Mouse (Mus musculus) testis, postnatal 14 days (tissue): Measurements from ENCODE around the gene Zfand6.
A peak's percentile ranks its signal among the peaks of the same experiment; 100 is the strongest.

Source experiments
- DNase-seq: peaks from one replicate; pipeline ENCODE4 v3.0.0; 2021; ENCODE audit warnings: low spot score

Zfand6 gene

DNA sequence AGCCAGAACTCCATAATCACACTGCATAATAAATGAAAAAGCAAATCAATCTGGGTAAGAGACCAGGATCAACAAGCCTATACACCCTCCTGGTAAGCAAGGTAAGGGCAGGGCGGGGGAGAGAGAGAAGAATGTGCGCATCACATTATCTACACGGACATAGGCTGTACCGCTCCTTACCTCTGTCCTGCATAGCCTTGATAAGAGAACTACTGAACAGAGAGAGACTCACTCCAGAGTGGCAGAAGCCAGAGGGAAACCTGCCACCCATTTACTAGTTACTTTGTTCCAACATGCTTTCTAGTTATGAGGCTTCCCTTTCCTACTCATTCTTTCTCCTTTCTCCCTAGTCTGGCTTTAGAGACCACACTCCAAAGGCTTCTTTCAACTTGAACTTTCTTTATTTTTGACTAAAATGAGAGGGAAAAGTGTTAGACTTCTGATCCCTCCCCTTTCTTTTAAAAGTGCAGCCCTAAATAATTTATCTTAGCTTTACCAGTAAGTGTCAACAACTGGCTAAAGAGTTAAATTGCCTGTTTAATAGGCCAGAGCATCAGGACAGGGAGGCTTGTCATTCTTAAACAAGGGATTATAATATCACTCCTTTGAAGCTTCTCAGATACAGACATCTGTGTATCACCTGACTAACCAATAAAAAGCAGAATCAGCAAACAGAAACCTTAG lies 38.3 kb downstream of the Zfand6 start:
- DNase-seq, result peak; percentile 12

GRCm38 (mm10) chr7:84649016-84649415 lies 40.7 kb downstream of the Zfand6 start:
- no peak for DNase-seq

DNA sequence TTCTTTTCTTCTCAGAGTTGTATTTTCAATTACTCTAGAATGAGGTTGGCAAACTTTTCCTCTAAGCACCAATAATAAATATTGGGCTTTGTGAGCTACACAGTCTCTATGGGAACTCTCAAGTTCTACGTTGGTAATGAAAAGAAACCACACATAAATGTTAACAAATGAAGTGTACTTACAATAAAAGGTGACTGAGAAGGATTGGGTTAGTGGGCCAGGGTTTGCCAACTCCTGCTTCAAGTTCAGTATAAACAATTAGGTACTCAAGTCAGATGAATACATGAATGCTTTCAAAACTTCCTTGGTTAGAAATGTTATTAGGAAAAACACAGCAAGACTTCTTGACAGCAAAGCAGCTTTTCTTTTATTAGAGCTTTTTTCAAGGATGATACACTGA lies 43.5 kb downstream of the Zfand6 start:
- DNase-seq, result no peak

DNA sequence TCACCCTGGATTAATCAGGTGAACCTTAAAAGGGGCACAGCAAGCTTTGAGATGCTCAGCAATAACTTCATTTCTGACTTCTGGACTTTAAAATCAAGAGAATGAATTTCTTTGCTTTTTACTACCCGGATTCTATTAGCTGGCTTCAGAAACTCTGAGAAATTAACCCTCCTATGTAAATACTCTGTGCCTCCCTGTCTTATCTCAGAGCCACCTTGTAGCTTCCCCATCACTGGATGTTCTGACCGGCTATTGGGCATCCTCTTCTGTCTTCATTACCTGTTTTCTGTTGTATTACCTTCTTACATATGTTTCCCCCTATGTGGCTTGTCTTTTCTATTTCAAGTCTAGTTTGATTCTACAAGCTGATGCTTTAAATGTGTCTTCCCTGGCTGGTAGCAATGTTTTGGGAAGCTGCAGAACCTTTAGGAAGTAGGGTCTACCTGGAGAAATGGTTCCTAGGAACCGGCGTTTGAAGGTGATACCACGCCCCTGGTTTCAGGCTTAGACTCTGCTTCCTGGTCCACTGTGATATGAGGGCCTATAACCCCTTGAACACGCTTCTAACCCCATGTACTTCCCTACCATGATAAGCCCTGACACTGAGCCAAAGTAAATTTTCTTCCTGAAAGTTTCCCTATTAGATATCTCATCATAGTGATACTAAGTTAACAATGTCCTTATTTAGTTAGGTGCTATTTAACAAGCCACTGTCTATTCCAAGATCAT lies 46.3 kb downstream of the Zfand6 start:
- no peak for DNase-seq

GRCm38 (mm10) chr7:84642159-84642928 lies 47.4 kb downstream of the Zfand6 start:
- DNase-seq, result no peak

GRCm38 (mm10) chr7:84636939-84637338 lies 52.8 kb downstream of the Zfand6 start:
- no peak for DNase-seq

GRCm38 (mm10) chr7:84631878-84632277 lies 57.9 kb downstream of the Zfand6 start:
- DNase-seq, result no peak

GRCm38 (mm10) chr7:84623718-84624117 lies 66.0 kb downstream of the Zfand6 start:
- DNase-seq, result no peak

DNA sequence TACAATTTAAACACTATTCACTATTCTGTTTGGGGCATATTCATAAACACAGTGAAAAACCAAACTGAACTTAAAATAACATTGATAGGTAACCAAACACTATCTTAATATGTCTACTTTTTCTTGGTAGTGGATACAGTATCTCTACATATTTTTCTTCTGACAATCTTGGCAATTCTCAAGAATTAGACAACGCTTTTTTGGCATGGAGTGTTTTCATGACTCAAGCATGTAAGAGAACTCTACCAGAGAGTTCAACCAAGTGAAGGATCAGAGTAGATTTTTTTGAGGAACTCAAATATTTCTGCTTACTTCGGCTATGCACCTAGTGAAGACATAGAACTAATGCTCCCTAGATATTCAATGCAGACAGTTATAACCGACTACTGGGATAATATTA lies 68.8 kb downstream of the Zfand6 start:
- no peak for DNase-seq

DNA sequence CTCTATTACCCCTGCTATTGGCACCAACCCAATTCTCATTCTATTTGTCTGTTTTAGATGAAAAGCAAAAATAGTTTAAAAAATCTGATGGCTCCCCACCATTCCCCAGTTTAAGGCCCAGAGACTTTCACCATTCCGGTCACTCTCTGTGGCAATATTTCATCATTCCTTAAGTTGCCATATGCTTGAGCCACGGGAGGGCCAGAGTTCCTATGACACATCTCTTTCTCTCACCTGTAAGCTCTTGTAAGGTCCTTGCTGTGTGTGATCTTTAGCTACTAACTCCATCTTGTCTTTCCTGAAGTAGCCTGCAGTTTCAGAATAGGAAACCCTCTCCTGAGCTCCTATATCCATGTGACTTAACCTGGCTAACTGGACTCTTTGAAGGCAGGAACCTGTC lies 70.8 kb downstream of the Zfand6 start:
- no peak for DNase-seq

DNA sequence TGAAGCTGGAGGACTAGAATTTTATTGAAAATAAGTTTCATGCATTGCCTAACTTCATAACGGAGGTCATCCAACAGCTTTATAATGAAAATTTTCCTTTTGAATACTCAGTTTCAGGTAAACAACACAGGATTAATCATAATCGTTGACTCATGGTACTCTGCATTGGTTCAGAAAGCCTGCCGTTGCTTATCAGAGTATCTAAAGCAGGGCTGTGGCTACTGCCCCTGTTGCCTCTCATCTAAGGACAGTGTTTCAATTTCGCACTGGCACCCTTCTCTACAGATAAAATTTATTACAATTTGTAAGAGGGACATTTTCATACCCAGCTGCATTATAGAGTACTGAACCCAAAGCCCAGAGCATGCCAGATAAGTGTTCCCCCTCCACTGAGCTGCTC lies 77.3 kb downstream of the Zfand6 start:
- DNase-seq, result no peak

DNA sequence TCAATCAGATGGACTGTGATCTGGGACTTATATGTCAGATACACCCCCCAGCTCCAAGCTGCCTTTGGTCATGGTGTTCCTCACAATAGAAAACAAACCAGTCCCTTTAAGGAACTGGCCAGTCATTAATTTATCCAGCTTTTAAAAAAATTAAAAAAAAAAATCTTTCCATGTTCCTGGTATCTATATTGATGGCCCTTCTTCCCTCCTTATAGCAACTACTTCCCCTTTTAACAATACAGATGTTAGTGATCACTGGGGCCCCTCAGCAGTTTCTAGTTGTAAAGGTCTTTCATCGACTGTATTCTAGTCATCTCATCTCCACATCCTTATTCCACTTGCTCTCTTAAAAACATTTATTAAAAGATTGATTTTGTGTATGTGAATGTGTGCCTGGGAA lies 78.2 kb downstream of the Zfand6 start:
- DNase-seq, result no peak

DNA sequence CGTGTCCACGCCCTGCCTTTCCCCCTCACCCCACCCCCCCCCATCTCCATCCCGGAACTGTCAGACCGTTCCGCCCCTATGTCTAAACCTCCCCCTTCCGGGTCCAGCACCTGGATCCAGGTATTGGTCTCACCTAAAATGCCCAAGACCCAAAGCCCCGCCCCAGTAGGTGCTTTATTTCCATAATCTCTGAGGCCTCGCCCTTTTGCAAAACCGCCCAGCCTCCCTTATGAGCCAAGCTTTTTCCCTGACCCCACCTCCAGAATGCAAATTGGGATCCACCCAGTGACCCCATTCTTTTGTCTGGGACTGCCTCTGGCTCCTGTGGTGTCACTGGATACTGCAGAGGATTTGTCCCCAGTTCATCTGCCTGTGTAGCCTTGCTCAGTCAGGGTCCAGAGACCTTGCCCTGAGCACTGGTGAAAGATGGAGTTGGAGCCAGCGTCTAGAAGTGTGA lies 83.4 kb downstream of the Zfand6 start, which contains the start of gene Fah:
Fah (minus strand) TSS at position 430 of the 457 bp plus-strand sequence.
- peak; percentile 33 for DNase-seq

- DNase-seq, result peak; percentile 80
Observed at GRCm38 (mm10) chr7:84605704-84606292, 84.0 kb downstream of the Zfand6 start.

- no peak for DNase-seq
Observed at GRCm38 (mm10) chr7:84605033-84605687, 84.6 kb downstream of the Zfand6 start.

- no peak for DNase-seq
Observed at GRCm38 (mm10) chr7:84604501-84604900, 85.3 kb downstream of the Zfand6 start.

DNA sequence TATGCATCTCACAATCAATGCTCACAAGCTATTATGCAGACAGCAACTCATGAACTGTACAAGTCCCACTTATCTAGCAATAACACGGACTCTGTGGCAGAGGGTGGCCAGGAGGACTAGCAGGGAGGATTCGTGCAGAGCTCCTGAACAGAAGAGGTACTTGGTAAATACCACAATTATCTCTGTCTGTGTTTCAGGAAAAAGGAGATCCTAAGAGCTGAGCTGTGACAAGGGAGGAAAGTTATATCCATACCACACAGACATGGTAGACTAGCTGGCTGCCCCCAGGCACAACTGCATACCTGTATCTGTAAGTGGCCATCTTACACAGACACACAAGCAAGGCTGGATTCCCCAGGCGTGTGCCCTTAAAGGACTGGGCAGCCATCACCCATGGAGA lies 88.4 kb downstream of the Zfand6 start:
- no peak for DNase-seq

GRCm38 (mm10) chr7:84600631-84601030 lies 89.1 kb downstream of the Zfand6 start:
- DNase-seq, result no peak

GRCm38 (mm10) chr7:84596633-84597032 lies 93.1 kb downstream of the Zfand6 start:
- no peak for DNase-seq

DNA sequence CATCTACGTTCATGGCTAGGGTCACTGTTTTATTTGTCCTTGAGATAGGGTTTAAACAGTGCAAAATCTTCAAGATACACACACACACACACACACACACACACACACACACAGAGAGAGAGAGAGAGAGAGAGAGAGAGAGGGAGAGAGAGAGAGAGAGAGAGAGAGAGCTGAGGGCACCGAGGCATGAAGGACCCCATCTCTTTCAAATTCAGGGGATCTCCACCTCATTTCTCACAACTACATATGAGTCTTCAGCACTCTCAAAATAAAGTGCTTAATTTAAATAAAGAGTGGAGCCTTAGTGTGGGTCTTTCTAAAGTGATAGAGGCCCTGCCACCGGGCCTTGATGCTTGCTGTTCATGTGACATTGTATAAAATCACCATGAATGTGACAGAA lies 93.8 kb downstream of the Zfand6 start:
- DNase-seq, result no peak

GRCm38 (mm10) chr7:84594917-84595303 lies 94.8 kb downstream of the Zfand6 start:
- no peak for DNase-seq
